Mouse (Mus musculus): ENCODE results near the gene Znrf3.

DNA sequence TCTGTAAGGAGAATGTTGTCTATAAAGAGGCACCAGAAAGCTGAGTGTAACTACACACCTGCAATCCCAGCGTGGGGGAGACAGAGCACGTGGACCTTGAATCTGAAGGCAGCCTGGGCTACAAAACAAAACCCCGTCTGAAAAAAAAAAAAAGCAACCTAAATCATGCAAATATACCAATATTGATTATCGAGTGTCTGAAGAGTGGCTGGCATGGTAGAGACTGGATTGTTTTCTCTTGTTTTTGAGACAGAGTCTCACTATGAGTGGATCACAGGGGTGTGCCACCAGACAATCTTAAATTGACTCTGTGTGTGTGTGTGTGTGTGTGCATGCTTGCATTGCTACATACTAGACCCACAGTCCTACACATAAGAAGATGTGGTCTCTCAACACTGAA, 32.2 kb upstream of the Znrf3 start:
- TF ChIP-seq CTCF (IDR thresholded peaks at IDR 0.05; ENCODE audit: insufficient read depth, low read length) (no peak), POLR2A (IDR thresholded peaks at IDR 0.05; ENCODE audit: borderline replicate concordance, extremely low read depth, low read depth, low read length) (no peak)
